Mouse (Mus musculus): ENCODE results near the gene Mrps24.

GRCm38 (mm10) chr11:5744951-5745350 lies 29.5 kb upstream of the Mrps24 start:
- TF ChIP-seq CHD2 (IDR thresholded peaks at IDR 0.05; ENCODE audit: low read length) = no peak
- TF ChIP-seq TCF12 (IDR thresholded peaks at IDR 0.05; ENCODE audit: low read depth, low read length) = peak; percentile 17; the same call in 1 of the 2 replicates
- TF ChIP-seq CTCF (conservative IDR thresholded peaks at IDR 0.05 in 1 of 2, IDR thresholded peaks at IDR 0.05 in 1 of 2; ENCODE audit: low read depth in 2 of 2, low read length in 2 of 2) = no peak
- no peak for TF ChIP-seq GABPA (IDR thresholded peaks at IDR 0.05; ENCODE audit: insufficient replicate concordance, low read depth, low read length)
- TF ChIP-seq E2F4 (IDR thresholded peaks at IDR 0.05; ENCODE audit: insufficient replicate concordance, low read depth, low read length) = no peak
- no peak for TF ChIP-seq POLR2A (IDR thresholded peaks at IDR 0.05; ENCODE audit: low read depth, low read length)
- no peak for TF ChIP-seq MAX (IDR thresholded peaks at IDR 0.05; ENCODE audit: low read length)
- TF ChIP-seq MYC (IDR thresholded peaks at IDR 0.05; ENCODE audit: low read depth, low read length) = no peak

Data from CH12.LX (cell line).